Mouse (Mus musculus) midbrain, embryonic 14.5 days (tissue): ENCODE measurements around the gene Tax1bp1. TPM values are rescaled to one million over a fixed set of nuclear protein-coding genes. Genes with fewer than 3 reads are reported as not detected.

Experiments used
- ATAC-seq: fragments of 200-750 bp; cut with Nextera tagmentation; 2 replicates; pipeline ENCODE4 v1.8.0; 2017; ENCODE audit warnings: moderate number of reproducible peaks, moderate library complexity; ENCODE audit not compliant: low FRiP score, low TSS enrichment
- DNase-seq: peaks from one replicate; pipeline ENCODE4 v3.0.0-alpha.2; 2015
- H3K27ac ChIP-seq: fragments of 300-500 bp; sonication (generic); replicated peaks from 2 replicates; pipeline ENCODE4 v1.5.1; 2014; ENCODE audit warnings: mild to moderate bottlenecking, low read depth, low read length, moderate library complexity
- H3K27me3 ChIP-seq: fragments of 300-500 bp; sonication (generic); 2 replicates; pipeline ENCODE4 v1.6.1; 2014; ENCODE audit warnings: low read length, control low read depth, mixed read lengths; ENCODE audit not compliant: control insufficient read depth, insufficient read depth
- H3K36me3 ChIP-seq: fragments of 300-500 bp; sonication (generic); 2 replicates; pipeline ENCODE4 v1.6.1; 2014; ENCODE audit warnings: low read length, control low read depth; ENCODE audit not compliant: control insufficient read depth, insufficient read depth
- H3K4me1 ChIP-seq: fragments of 300-500 bp; sonication (generic); 2 replicates; pipeline ENCODE4 v1.6.1; 2014; ENCODE audit warnings: mild to moderate bottlenecking, antibody characterized with exemption, low read length, control low read depth; ENCODE audit not compliant: control insufficient read depth, insufficient read depth
- H3K4me2 ChIP-seq: fragments of 300-500 bp; sonication (generic); 2 replicates; pipeline ENCODE4 v1.6.1; 2014; ENCODE audit warnings: mild to moderate bottlenecking, low read length, moderate library complexity
- H3K4me3 ChIP-seq: fragments of 300-500 bp; sonication (generic); replicated peaks from 2 replicates; pipeline ENCODE4 v1.5.1; 2014; ENCODE audit warnings: low read depth, low read length
- H3K9ac ChIP-seq: fragments of 300-500 bp; sonication (generic); replicated peaks from 2 replicates; pipeline ENCODE4 v1.6.1; 2014; ENCODE audit warnings: mild to moderate bottlenecking, low read length, moderate library complexity
- H3K9me3 ChIP-seq: fragments of 300-500 bp; sonication (generic); 2 replicates; pipeline ENCODE4 v1.6.1; 2016; ENCODE audit warnings: low read length, control low read depth, mixed read lengths; ENCODE audit not compliant: control insufficient read depth
- WGBS: fragments of 180-500 bp; shearing (Covaris S2); extraction: QIAGEN DNeasy Blood & Tissue Kit; methylation state at CpG from one replicate; pipeline ENCODE4 v1.1.7; 2014; 5-methylcytosine and 5-hydroxymethylcytosine counted together
- polyA plus RNA-seq: library from polyadenylated mRNA; unstranded; fragments of >200 nt; fragmentation: Nextera tagmentation; extraction: Ambion mirVana; gene quantifications from 2 replicates; pipeline ENCODE4 v1.2.1, GENCODE M21; 2014

The Tax1bp1 gene
- polyA plus RNA-seq, 1 experiment from 2014 or later, result 172 TPM

- Histone ChIP-seq H3K36me3 (no peaks in the 10 kb centered on the region), H3K27ac (no peak overlapping the region), H3K4me1 (0 out of 2 replicates have a peak, but pooled peaks cover 3% of the 10 kb centered on the region), H3K4me2 (no peak overlapping the region), H3K9me3 (no peaks in the 10 kb centered on the region), H3K27me3 (no peaks in the 10 kb centered on the region), H3K9ac (no peak overlapping the region), H3K4me3 (no peak overlapping the region)
- 90% methylated on average over 9 of the region's 9 CpGs for WGBS
- ATAC-seq, result no peak
- DNase-seq, result no peak
These were observed 34.0 kb upstream of the Tax1bp1 start for GRCm38 (mm10) chr6:52679565-52679964.

DNA sequence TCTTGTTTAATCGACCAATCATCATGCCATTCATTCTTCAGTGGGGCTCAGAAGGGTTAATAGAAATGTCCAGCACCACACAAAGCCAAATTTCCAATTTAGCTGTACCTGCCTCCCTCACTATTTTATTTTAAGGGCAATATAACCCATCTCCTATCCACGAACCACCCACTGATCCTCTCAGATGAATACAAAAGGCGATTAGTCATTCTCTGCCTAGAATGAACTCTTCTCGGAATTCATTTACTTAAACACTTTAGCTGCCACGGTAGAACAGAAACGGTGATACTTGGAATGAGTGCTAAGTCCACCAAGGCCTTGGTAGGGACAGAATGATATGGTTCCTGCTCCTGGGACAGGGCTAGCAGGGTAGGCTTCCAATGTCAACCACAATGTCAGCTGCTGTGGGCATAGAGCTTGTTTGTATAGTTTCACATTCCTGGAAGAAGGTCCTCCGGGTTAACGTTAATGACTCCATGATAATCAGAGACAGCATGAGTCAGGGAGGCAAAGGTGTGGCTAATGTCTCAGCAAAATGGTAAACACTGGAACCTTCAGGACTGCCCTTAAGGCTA, 33.0 kb upstream of the Tax1bp1 start:
- Histone ChIP-seq H3K4me1 (0 out of 2 replicates have a peak, but pooled peaks cover 3% of the 10 kb centered on the region), H3K4me3 (no peak overlapping the region), H3K9ac (no peak overlapping the region), H3K27ac (no peak overlapping the region), H3K9me3 (no peaks in the 10 kb centered on the region), H3K27me3 (no peaks in the 10 kb centered on the region), H3K36me3 (no peaks in the 10 kb centered on the region), H3K4me2 (no peak overlapping the region)
- 50% methylated on average over 8 of the region's 8 CpGs for WGBS
- DNase-seq (no peak), ATAC-seq (no peak)

GRCm38 (mm10) chr6:52681847-52682485, 31.6 kb upstream of the Tax1bp1 start:
- Histone ChIP-seq H3K27ac (no peak overlapping the region), H3K9me3 (no peaks in the 10 kb centered on the region), H3K9ac (no peak overlapping the region), H3K4me2 (no peak overlapping the region), H3K27me3 (no peaks in the 10 kb centered on the region), H3K36me3 (no peaks in the 10 kb centered on the region), H3K4me1 (0 out of 2 replicates have a peak, but pooled peaks cover 3% of the 10 kb centered on the region), H3K4me3 (no peak overlapping the region)
- WGBS, result 82% methylated on average over 6 of the region's 6 CpGs
- DNase-seq, result no peak
- ATAC-seq, result no peak

GRCm38 (mm10) chr6:52682607-52683006, 30.9 kb upstream of the Tax1bp1 start:
- ATAC-seq, result no peak
- no peak overlapping the region for H3K9ac ChIP-seq
- H3K36me3 ChIP-seq, result no peaks in the 10 kb centered on the region
- H3K4me2 ChIP-seq, result no peak overlapping the region
- H3K27ac ChIP-seq, result no peak overlapping the region
- H3K4me1 ChIP-seq, result 0 out of 2 replicates have a peak, but pooled peaks cover 3% of the 10 kb centered on the region
- H3K4me3 ChIP-seq, result no peak overlapping the region
- no peak for DNase-seq
- no peaks in the 10 kb centered on the region for H3K27me3 ChIP-seq
- 88% methylated on average over 3 of the region's 3 CpGs for WGBS
- no peaks in the 10 kb centered on the region for H3K9me3 ChIP-seq

GRCm38 (mm10) chr6:52686901-52687500, 26.5 kb upstream of the Tax1bp1 start:
- ATAC-seq, result no peak

DNA sequence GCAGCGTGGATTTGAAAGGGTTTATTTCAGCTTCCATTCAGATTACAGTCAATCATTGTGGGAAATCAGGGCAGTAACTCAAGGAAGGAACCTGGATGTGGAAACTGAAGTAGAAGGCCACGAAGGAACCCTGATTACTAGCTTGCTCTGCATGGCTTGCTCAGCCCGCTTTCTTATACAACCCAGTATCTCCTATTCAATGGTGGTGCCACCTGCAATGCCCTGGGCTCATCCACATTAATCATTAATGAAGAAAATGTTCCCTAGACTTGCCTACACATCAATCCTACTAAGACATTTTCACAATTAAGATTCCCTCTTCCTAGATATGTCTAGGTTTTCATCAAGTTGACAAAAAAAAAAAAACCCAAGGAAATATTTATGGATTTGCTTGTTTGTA, 23.2 kb upstream of the Tax1bp1 start:
- Histone ChIP-seq H3K27ac (no peak overlapping the region), H3K4me3 (no peak overlapping the region), H3K36me3 (no peaks in the 10 kb centered on the region), H3K27me3 (no peaks in the 10 kb centered on the region), H3K9ac (no peak overlapping the region), H3K4me1 (no peaks in the 10 kb centered on the region), H3K9me3 (no peaks in the 10 kb centered on the region), H3K4me2 (no peak overlapping the region)
- no peak for ATAC-seq
- 85% methylated on average over 3 of the region's 3 CpGs for WGBS
- DNase-seq, result no peak

More at GRCm38 (mm10) chr6:52686901-52687500, 26.5 kb upstream of the Tax1bp1 start:
- no peak overlapping the region for H3K4me2 ChIP-seq
- H3K9ac ChIP-seq, result no peak overlapping the region
- WGBS, result 75% methylated on average over 5 of the region's 5 CpGs
- no peaks in the 10 kb centered on the region for H3K36me3 ChIP-seq
- no peak overlapping the region for H3K27ac ChIP-seq
- no peak overlapping the region for H3K4me3 ChIP-seq
- no peak for DNase-seq
- no peaks in the 10 kb centered on the region for H3K27me3 ChIP-seq
- H3K9me3 ChIP-seq, result no peaks in the 10 kb centered on the region
- 0 out of 2 replicates have a peak, but pooled peaks cover 3% of the 10 kb centered on the region for H3K4me1 ChIP-seq

- Histone ChIP-seq H3K27ac (no peak overlapping the region), H3K9ac (no peak overlapping the region), H3K36me3 (no peaks in the 10 kb centered on the region), H3K4me2 (no peak overlapping the region), H3K4me1 (no peaks in the 10 kb centered on the region), H3K9me3 (no peaks in the 10 kb centered on the region), H3K27me3 (no peaks in the 10 kb centered on the region), H3K4me3 (no peak overlapping the region)
- 80% methylated on average over 5 of the region's 5 CpGs for WGBS
- DNase-seq, result no peak
- ATAC-seq, result no peak
These were observed 21.7 kb upstream of the Tax1bp1 start for GRCm38 (mm10) chr6:52691800-52692199.

DNA sequence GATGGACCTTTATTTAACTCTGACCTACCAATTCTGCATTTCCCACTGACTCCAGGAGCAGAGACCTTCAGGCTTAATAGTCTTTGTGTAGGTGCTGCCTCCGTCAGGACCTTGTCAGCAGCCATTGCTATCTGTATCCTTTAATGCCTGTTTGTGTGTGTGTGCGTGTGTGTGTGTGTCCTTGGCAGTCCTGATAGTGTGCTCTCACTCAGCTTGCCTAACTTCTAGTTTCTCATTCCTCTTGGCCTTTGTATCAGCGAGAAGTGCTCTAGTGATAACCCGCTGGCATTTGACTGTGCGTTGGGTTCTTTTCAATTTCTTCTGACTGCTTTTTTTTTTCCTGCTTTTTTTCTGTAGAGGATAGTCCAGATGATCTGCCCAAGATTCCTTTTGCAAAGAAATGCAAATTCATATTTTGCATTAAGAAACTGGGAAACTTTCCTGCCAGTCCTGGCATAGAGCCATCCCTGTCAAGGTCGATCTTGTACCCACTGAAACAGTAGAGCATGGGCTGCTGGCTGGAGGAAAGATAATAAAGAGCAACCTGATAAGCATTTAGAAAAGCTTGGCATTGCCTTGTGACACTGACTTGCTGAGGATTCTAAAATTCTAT, 21.0 kb upstream of the Tax1bp1 start:
- Histone ChIP-seq H3K27ac (no peak overlapping the region), H3K9me3 (no peaks in the 10 kb centered on the region), H3K4me1 (no peaks in the 10 kb centered on the region), H3K4me3 (no peak overlapping the region), H3K4me2 (no peak overlapping the region), H3K9ac (no peak overlapping the region), H3K27me3 (no peaks in the 10 kb centered on the region), H3K36me3 (no peaks in the 10 kb centered on the region)
- no peak for DNase-seq
- ATAC-seq, result no peak
- 87% methylated on average over 6 of the region's 6 CpGs for WGBS
